Mouse (Mus musculus): Measurements from ENCODE around the gene Foxn4.

DNA sequence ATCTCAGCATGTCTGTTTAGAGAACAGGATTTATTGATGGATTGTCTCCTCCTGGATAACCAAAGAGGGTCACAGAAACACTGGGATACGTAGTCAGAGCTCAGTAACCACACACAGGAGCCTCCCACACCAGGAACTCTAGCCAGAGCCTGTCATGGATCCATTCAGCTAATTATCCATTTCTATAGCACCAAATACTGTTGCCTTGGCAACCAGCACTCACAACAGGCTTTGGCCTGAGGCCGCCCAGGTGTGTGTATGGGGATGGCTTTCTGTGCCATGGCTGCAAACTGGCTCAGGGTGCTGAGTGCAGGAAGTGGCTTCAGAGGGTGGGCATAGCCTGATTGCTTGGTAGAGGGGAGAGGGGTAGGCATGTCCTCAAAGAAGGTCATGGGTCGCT is 16.4 kb upstream of the Foxn4 start:
- TF ChIP-seq POLR2A (IDR thresholded peaks at IDR 0.05; ENCODE audit: borderline replicate concordance, extremely low read depth, insufficient read depth, insufficient read length, poor library complexity, severe bottlenecking) (no peak), CTCF (IDR thresholded peaks at IDR 0.05; ENCODE audit: borderline replicate concordance, extremely low read depth, insufficient read depth, insufficient read length) (no peak)
